Mouse (Mus musculus) kidney, adult 2 months (tissue): ENCODE results near the gene Ppp4r1.
A peak's percentile ranks its signal among the peaks of the same experiment; 100 is the strongest.

Source experiments
- CTCF ChIP-seq: fragments of 200-500 bp; conservative IDR thresholded peaks from 2 replicates; pipeline ENCODE4 v1.5.1; 2011; ENCODE audit warnings: low read depth, mild to moderate bottlenecking, control low read depth, low read length, moderate library complexity, mixed read lengths; ENCODE audit not compliant: insufficient read depth, insufficient read length
- POLR2A ChIP-seq: fragments of 200-500 bp; IDR thresholded peaks from one replicate; pipeline ENCODE4 v1.6.1; 2011; ENCODE audit warnings: low read depth, low read length, control low read depth

DNA sequence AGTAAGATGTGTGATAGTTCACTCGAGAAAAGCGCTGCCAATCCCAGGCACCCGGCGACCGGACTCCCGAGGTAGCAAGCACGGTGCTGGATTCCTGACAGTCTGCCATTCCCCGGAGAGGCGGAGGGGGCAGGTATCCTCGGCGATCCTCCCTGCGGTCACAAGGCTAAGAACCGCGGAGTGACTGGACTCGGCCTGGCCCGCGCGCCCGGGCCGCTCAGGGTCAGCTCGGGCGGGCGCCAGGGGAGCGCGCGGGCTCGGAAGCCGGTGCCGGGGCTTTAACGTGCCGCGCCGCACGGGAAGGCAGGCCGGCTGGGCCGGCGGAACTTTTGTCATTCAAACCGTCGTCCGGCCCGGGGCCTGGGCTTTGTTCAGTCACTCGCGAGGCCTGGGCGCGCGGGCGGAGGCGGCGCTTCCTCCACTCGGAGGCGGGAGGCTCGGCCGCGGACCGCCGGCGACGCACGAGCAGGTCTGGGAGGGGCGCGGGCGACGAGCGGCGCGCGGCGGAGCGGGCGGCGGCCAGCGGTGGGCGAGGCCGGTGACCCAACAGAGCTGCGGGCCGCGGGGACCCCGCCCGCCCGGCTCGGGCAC lies at the start of gene Ppp4r1:
- TF ChIP-seq CTCF (0 out of 2 replicates have a peak, but pooled peaks have one; percentile 28), POLR2A (no peak)
